Mouse (Mus musculus): ENCODE data around the gene Myo9a. TPM values are rescaled to one million over a fixed set of nuclear protein-coding genes. Genes with fewer than 3 reads are reported as not detected.

The Myo9a gene
- total RNA-seq, 1 experiment: 17.0 TPM

DNA sequence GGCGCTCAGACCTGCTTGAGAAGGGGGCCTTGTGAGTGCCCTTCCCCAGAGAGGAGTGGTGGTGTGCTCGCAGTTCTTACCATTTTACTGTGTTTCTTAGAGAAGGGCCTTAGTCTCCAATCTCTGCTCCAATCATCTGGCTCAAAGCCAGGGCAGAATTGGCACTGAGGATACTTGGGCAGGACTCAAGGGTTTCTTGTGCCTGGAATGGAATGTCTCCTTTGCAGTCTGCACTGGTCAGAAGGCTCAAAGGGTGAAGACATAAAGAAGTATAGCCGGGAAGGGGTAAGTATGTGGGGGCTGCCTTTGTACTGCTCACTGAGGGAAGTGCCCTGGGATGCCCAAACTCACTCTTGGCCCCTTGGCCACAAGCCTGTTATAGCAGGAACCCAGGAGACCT lies 41.5 kb upstream of the Myo9a start:
- TF ChIP-seq MAFK (IDR thresholded peaks at IDR 0.05; ENCODE audit: insufficient read depth, low read depth, low read length): no peak
- no peak for TF ChIP-seq ZC3H11A (IDR thresholded peaks at IDR 0.05; ENCODE audit: borderline replicate concordance, low read depth, low read length)
- DNase-seq (ENCODE audit: low read depth, low spot score): no peak
- Histone ChIP-seq H3K27ac (ENCODE audit: insufficient read depth, low read depth, low read length, poor library complexity, severe bottlenecking) (no peak overlapping the region), H3K36me3 (ENCODE audit: control insufficient read depth, insufficient read depth, low read length, poor library complexity, severe bottlenecking) (no peaks in the 10 kb centered on the region), H3K9ac (ENCODE audit: insufficient read depth, low read depth, low read length, poor library complexity, severe bottlenecking) (no peak overlapping the region), H3K9me3 (ENCODE audit: control insufficient read depth, insufficient read depth, low read depth, low read length) (no peaks in the 10 kb centered on the region), H3K4me1 (ENCODE audit: control insufficient read depth in 2 of 2, insufficient read depth in 2 of 2, low read length in 2 of 2, poor library complexity in 1 of 2) (0 out of 4 replicates have a peak, but pooled peaks cover 0 to 2% of the 10 kb centered on the region in 2 experiments), H3K4me3 (ENCODE audit: insufficient read depth in 1 of 2, low read depth in 1 of 2, low read length in 2 of 2, poor library complexity in 1 of 2, severe bottlenecking in 1 of 2) (no peak overlapping the region)
- in situ Hi-C loops (cut with MboI; ENCODE audit: low sequenced_read_pairs in 2 of 2, unreplicated experiment in 2 of 2): no loop called here

GRCm38 (mm10) chr9:59716275-59716898 lies 34.3 kb upstream of the Myo9a start:
- no peak for DNase-seq (ENCODE audit: low read depth, low spot score)
- in situ Hi-C loops (cut with MboI; ENCODE audit: low sequenced_read_pairs in 2 of 2, unreplicated experiment in 2 of 2): no loop called here
- Histone ChIP-seq H3K9ac (ENCODE audit: insufficient read depth, low read depth, low read length, poor library complexity, severe bottlenecking) (no peak overlapping the region), H3K4me1 (ENCODE audit: control insufficient read depth in 2 of 2, insufficient read depth in 2 of 2, low read length in 2 of 2, poor library complexity in 1 of 2) (no peaks in the 10 kb centered on the region), H3K36me3 (ENCODE audit: control insufficient read depth, insufficient read depth, low read length, poor library complexity, severe bottlenecking) (no peaks in the 10 kb centered on the region), H3K4me3 (ENCODE audit: insufficient read depth in 1 of 2, low read depth in 1 of 2, low read length in 2 of 2, poor library complexity in 1 of 2, severe bottlenecking in 1 of 2) (no peak overlapping the region), H3K9me3 (ENCODE audit: control insufficient read depth, insufficient read depth, low read depth, low read length) (no peaks in the 10 kb centered on the region), H3K27ac (ENCODE audit: insufficient read depth, low read depth, low read length, poor library complexity, severe bottlenecking) (no peak overlapping the region)
- TF ChIP-seq ZC3H11A (IDR thresholded peaks at IDR 0.05; ENCODE audit: borderline replicate concordance, low read depth, low read length) (no peak), ZNF384 (IDR thresholded peaks at IDR 0.05; ENCODE audit: low read depth, low read length) (no peak)

DNA sequence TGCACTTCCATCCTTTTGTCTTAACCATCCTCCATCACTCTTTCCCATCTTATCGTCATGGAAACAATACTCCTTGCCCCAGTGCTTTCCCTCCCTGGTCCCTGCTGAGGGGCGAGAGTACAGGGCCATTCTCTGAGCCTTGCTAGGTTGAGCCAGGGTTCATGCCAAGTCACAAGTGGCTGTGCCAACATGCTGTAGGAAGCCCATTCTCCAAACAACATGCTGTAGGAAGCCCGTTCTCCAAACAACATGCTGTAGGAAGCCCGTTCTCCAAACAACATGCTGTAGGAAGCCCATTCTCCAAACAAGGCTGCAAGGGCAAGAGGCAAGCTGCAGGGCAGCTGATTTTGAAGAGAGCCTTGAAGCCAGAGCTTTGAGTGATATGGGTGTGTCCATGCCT lies 32.5 kb upstream of the Myo9a start:
- H3K36me3 ChIP-seq (ENCODE audit: control insufficient read depth, insufficient read depth, low read length, poor library complexity, severe bottlenecking): no peaks in the 10 kb centered on the region
- no peaks in the 10 kb centered on the region for H3K9me3 ChIP-seq (ENCODE audit: control insufficient read depth, insufficient read depth, low read depth, low read length)
- no peak for DNase-seq (ENCODE audit: low read depth, low spot score)
- in situ Hi-C loops (cut with MboI; ENCODE audit: low sequenced_read_pairs in 2 of 2, unreplicated experiment in 2 of 2): no loop called here
- TF ChIP-seq MAFK (IDR thresholded peaks at IDR 0.05; ENCODE audit: insufficient read depth, low read depth, low read length) (no peak), HCFC1 (IDR thresholded peaks at IDR 0.05; ENCODE audit: borderline replicate concordance, insufficient read depth, low read length) (no peak), CHD2 (IDR thresholded peaks at IDR 0.05; ENCODE audit: low read depth, low read length) (no peak), ZC3H11A (IDR thresholded peaks at IDR 0.05; ENCODE audit: borderline replicate concordance, low read depth, low read length) (no peak), ZNF384 (IDR thresholded peaks at IDR 0.05; ENCODE audit: low read depth, low read length) (no peak)
- no peak overlapping the region for H3K4me3 ChIP-seq (ENCODE audit: insufficient read depth in 1 of 2, low read depth in 1 of 2, low read length in 2 of 2, poor library complexity in 1 of 2, severe bottlenecking in 1 of 2)
- H3K9ac ChIP-seq (ENCODE audit: insufficient read depth, low read depth, low read length, poor library complexity, severe bottlenecking): no peak overlapping the region
- 0 out of 4 replicates have a peak, but pooled peaks cover 0 to under 1% of the 10 kb centered on the region in 2 experiments for H3K4me1 ChIP-seq (ENCODE audit: control insufficient read depth in 2 of 2, insufficient read depth in 2 of 2, low read length in 2 of 2, poor library complexity in 1 of 2)
- H3K27ac ChIP-seq (ENCODE audit: insufficient read depth, low read depth, low read length, poor library complexity, severe bottlenecking): no peak overlapping the region

- Histone ChIP-seq H3K36me3 (ENCODE audit: control insufficient read depth, insufficient read depth, low read length, poor library complexity, severe bottlenecking) (no peaks in the 10 kb centered on the region), H3K27ac (ENCODE audit: insufficient read depth, low read depth, low read length, poor library complexity, severe bottlenecking) (no peak overlapping the region), H3K9ac (ENCODE audit: insufficient read depth, low read depth, low read length, poor library complexity, severe bottlenecking) (no peak overlapping the region), H3K4me3 (ENCODE audit: insufficient read depth in 1 of 2, low read depth in 1 of 2, low read length in 2 of 2, poor library complexity in 1 of 2, severe bottlenecking in 1 of 2) (no peak overlapping the region), H3K4me1 (ENCODE audit: control insufficient read depth in 2 of 2, insufficient read depth in 2 of 2, low read length in 2 of 2, poor library complexity in 1 of 2) (peaks cover 0 to 6% of the 10 kb centered on the region in 2 experiments; a peak in 1 of 4 replicates), H3K9me3 (ENCODE audit: control insufficient read depth, insufficient read depth, low read depth, low read length) (no peaks in the 10 kb centered on the region)
- in situ Hi-C loops (cut with MboI; ENCODE audit: low sequenced_read_pairs in 2 of 2, unreplicated experiment in 2 of 2): loop anchor here in 1 of 2 experiments (10.0 kb wide), 1 partner anchor 264 kb away; no protein-coding TSS in a partner anchor
- no peak for TF ChIP-seq CHD2 (IDR thresholded peaks at IDR 0.05; ENCODE audit: low read depth, low read length)
- peak; percentile 78; the same call in 1 of the 2 replicates for TF ChIP-seq MAFK (IDR thresholded peaks at IDR 0.05; ENCODE audit: insufficient read depth, low read depth, low read length)
- no peak for TF ChIP-seq ZC3H11A (IDR thresholded peaks at IDR 0.05; ENCODE audit: borderline replicate concordance, low read depth, low read length)
- no peak for TF ChIP-seq ZNF384 (IDR thresholded peaks at IDR 0.05; ENCODE audit: low read depth, low read length)
- DNase-seq (ENCODE audit: low read depth, low spot score): no peak
Observed at GRCm38 (mm10) chr9:59721144-59721543, 29.6 kb upstream of the Myo9a start.
